Mouse (Mus musculus) C2C12 (cell line): ENCODE measurements at regions not wholly inside any gene's neighbourhood (a gene's known extent, or its start where the extent isn't known, plus 50 kb on each side); places are given as distances from the start of the nearest gene placed in this dataset.

ENCODE experiments used
- H3K27me3 ChIP-seq: one replicate; pipeline ENCODE4 v1.6.1; 2011; ENCODE audit not compliant: control insufficient read depth, insufficient read depth, insufficient read length
- H3K36me3 ChIP-seq: one replicate; pipeline ENCODE4 v1.6.1; 2011; ENCODE audit not compliant: control insufficient read depth, insufficient read depth
- H3K4me3 ChIP-seq: one replicate; pipeline ENCODE4 v1.5.1; 2011; ENCODE audit warnings: mild to moderate bottlenecking, control low read depth; ENCODE audit not compliant: poor library complexity, insufficient read depth, severe bottlenecking
- H3K79me2 ChIP-seq: one replicate; pipeline ENCODE4 v1.6.1; 2011; ENCODE audit not compliant: control insufficient read depth, insufficient read depth
- H3K79me3 ChIP-seq: one replicate; pipeline ENCODE4 v1.6.1; 2011; ENCODE audit warnings: low read depth, control low read depth
- H3ac ChIP-seq: one replicate; pipeline ENCODE3; 2011; ENCODE audit warnings: low read depth; ENCODE audit not compliant: control insufficient read depth, insufficient read length
- CEBPB ChIP-seq: IDR thresholded peaks from one replicate; pipeline ENCODE4 v1.6.1; 2011; ENCODE audit warnings: low read depth, mild to moderate bottlenecking, control low read depth, moderate library complexity
- CTCF ChIP-seq: IDR thresholded peaks from one replicate; pipeline ENCODE4 v1.5.1; 2011; ENCODE audit not compliant: control insufficient read depth, insufficient read depth, insufficient read length
- FOSL1 ChIP-seq: IDR thresholded peaks from one replicate; pipeline ENCODE4 v1.8.0; 2011; ENCODE audit warnings: mild to moderate bottlenecking, low read length; ENCODE audit not compliant: poor library complexity, insufficient read depth, severe bottlenecking
- MAX ChIP-seq: IDR thresholded peaks from one replicate; pipeline ENCODE4 v1.6.1; 2011; ENCODE audit warnings: mild to moderate bottlenecking, control low read depth
- MYOD1 ChIP-seq: IDR thresholded peaks from one replicate; pipeline ENCODE4 v1.6.1; 2011; ENCODE audit warnings: low read depth; ENCODE audit not compliant: control insufficient read depth, insufficient read length
- MYOG ChIP-seq: IDR thresholded peaks from one replicate; pipeline ENCODE4 v1.6.1; 2011; ENCODE audit not compliant: control insufficient read depth, insufficient read length; ENCODE audit errors: extremely low read depth
- USF1 ChIP-seq: IDR thresholded peaks from one replicate; pipeline ENCODE4 v1.6.1; 2011; ENCODE audit warnings: low read depth, mild to moderate bottlenecking, control low read depth, moderate library complexity

DNA sequence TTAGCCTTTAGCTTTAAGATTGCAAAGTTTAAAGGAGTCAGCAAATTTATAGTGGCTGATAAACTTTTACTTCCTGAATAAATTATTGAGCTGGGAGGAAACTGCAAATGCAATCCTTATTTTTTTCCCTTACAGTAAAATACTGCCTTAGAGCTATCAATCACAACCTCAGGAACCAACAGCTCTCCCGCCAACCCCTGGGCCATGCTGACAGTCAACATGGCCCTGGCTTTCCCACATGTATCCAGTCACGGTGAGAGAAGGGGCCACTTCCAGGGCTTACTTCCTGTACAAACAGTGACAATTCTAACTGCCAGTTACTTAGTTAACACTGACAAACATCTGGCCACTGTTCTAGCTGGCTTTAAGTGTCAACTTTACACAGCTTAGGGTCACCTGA is 76.5 kb upstream of the Ankrd50 start:
- no peaks in the 10 kb centered on the region for H3K27me3 ChIP-seq
- H3ac ChIP-seq, result no peak overlapping the region
- no peak overlapping the region for H3K4me3 ChIP-seq
- TF ChIP-seq USF1 (no peak), CTCF (no peak), FOSL1 (no peak)
- no peaks in the 10 kb centered on the region for H3K36me3 ChIP-seq
- no peaks in the 10 kb centered on the region for H3K79me2 ChIP-seq
- H3K79me3 ChIP-seq, result no peaks in the 10 kb centered on the region

DNA sequence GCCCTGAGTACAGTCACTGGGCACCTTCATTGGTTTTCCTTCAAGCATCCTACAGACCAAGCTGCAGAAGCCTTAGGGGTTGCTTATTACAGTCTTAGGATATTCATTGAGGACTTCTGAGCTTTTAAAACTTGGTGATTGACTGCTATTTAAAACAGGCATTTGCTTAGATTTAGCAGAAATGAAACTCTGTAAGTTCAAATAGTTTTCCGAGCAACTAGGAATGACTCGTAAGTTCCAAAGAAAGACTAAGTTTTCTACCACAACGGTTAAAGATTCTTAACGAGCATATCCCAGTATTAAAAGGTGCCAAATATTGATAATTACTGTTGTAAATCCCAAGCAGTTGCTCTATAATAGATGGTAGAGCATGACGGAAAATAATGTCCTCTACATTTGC is 71.3 kb upstream of the Ankrd50 start:
- no peaks in the 10 kb centered on the region for H3K79me3 ChIP-seq
- H3K27me3 ChIP-seq, result no peaks in the 10 kb centered on the region
- H3K79me2 ChIP-seq, result no peaks in the 10 kb centered on the region
- no peaks in the 10 kb centered on the region for H3K36me3 ChIP-seq
- H3K4me3 ChIP-seq, result no peak overlapping the region
- TF ChIP-seq FOSL1 (no peak), MYOD1 (no peak), USF1 (no peak), MYOG (no peak), CTCF (no peak), MAX (no peak), CEBPB (no peak)
- H3ac ChIP-seq, result no peak overlapping the region

DNA sequence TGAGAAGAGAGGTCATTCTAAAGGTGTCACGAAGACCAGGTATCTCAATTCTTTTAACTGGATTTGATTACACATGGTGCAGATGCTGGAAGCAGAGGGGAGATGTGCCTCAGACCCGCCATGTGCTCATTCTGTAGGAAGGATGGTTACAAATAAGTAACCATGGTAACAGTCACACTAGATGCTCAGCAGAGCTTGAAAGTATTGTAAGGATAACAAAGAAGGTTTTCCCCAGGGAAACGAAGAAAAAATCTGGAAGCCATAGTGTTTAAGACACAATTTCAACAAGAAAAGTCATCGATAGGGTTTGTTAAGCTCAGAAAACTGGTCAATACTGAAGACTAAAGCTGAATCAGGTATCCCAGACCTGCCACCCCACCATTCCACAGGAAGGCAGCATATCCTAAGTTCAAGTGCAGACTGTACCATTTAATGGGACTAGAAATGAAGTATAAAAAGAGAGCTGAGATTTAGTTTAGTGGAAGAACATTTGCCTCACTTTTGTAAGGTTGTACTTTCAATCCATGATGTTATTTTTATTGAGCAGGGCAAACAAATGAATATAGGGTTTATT is 68.9 kb upstream of the Ankrd50 start:
- no peak overlapping the region for H3K4me3 ChIP-seq
- no peak for TF ChIP-seq MAX
- TF ChIP-seq MYOD1, result no peak
- TF ChIP-seq USF1, result no peak
- no peak for TF ChIP-seq FOSL1
- no peak for TF ChIP-seq MYOG
- no peak for TF ChIP-seq CEBPB
- no peak for TF ChIP-seq CTCF
- no peaks in the 10 kb centered on the region for H3K27me3 ChIP-seq
- no peaks in the 10 kb centered on the region for H3K79me3 ChIP-seq
- no peaks in the 10 kb centered on the region for H3K79me2 ChIP-seq
- H3ac ChIP-seq, result no peak overlapping the region
- H3K36me3 ChIP-seq, result no peaks in the 10 kb centered on the region

GRCm38 (mm10) chr3:38547032-38547431 is 62.4 kb upstream of the Ankrd50 start:
- Histone ChIP-seq H3K79me2 (no peaks in the 10 kb centered on the region), H3K4me3 (no peak overlapping the region), H3K36me3 (no peaks in the 10 kb centered on the region), H3ac (no peak overlapping the region), H3K27me3 (no peaks in the 10 kb centered on the region), H3K79me3 (no peaks in the 10 kb centered on the region)
- TF ChIP-seq MAX (no peak), FOSL1 (no peak), USF1 (no peak), MYOD1 (no peak), MYOG (no peak), CTCF (no peak), CEBPB (no peak)

- H3K4me3 ChIP-seq, result no peak overlapping the region
- H3K79me3 ChIP-seq, result no peaks in the 10 kb centered on the region
- no peak overlapping the region for H3ac ChIP-seq
- TF ChIP-seq MAX (no peak), CTCF (no peak), MYOD1 (peak; percentile 57)
- H3K79me2 ChIP-seq, result no peaks in the 10 kb centered on the region
- H3K36me3 ChIP-seq, result no peaks in the 10 kb centered on the region
- H3K27me3 ChIP-seq, result no peaks in the 10 kb centered on the region
Measured at GRCm38 (mm10) chr3:38545501-38545896, 60.9 kb upstream of the Ankrd50 start.

DNA sequence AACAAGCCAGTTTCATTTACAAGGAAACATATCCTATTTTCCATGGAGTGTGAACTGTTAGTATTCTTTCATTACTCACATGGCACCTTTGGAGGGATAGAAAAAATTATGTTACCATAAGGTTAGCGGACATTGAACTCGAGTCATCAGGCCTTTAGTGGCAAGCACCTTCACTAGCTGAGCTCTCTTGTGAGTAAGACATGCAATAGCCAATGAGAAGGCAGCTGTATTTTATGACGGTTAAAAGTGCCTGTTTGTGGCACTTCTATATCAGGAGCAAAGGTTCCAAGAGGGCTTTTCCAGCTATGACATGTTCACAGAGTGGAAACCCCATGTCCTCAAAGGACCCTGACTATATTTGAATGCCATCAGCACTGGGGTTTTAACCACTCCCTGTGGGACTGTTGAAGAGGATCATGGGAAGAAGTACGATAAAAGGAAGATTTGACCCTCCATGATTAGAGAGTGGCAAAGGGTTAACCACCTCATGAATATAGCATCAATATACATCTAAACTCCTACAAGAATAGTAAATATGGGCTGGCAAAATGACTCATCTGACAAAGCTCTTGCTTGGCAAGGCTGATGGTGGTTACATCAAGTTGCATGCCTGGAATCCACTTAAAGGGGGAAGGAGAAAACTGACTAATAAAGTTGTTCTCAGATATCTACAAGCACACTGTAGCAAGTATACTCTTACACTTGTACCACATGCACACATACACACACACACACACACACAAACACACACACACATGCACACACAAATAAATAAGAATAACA is 60.3 kb upstream of the Ankrd50 start:
- no peak overlapping the region for H3ac ChIP-seq
- no peak for TF ChIP-seq MYOD1
- peak; percentile 7 for TF ChIP-seq FOSL1
- H3K27me3 ChIP-seq, result no peaks in the 10 kb centered on the region
- no peak overlapping the region for H3K4me3 ChIP-seq
- H3K36me3 ChIP-seq, result no peaks in the 10 kb centered on the region
- H3K79me2 ChIP-seq, result no peaks in the 10 kb centered on the region
- no peaks in the 10 kb centered on the region for H3K79me3 ChIP-seq
